Mouse (Mus musculus): ENCODE measurements around the gene Sppl2c.

Sppl2c gene

GRCm38 (mm10) chr11:104186135-104186836 is at the start of gene Sppl2c:
TSS of gene Sppl2c (plus strand) at chr11:104186327.
- no peak for DNase-seq (ENCODE audit: low read depth, low spot score)

GRCm38 (mm10) chr11:104138976-104139375 is 47.2 kb upstream of the Sppl2c start:
- DNase-seq (ENCODE audit: low read depth, low spot score), result no peak

- no peak for DNase-seq (ENCODE audit: low read depth, low spot score)
Measured at GRCm38 (mm10) chr11:104144930-104145329, 41.2 kb upstream of the Sppl2c start.

GRCm38 (mm10) chr11:104148787-104149186 is 37.3 kb upstream of the Sppl2c start:
- no peak for DNase-seq (ENCODE audit: low read depth, low spot score)

GRCm38 (mm10) chr11:104150911-104151310 is 35.2 kb upstream of the Sppl2c start:
- no peak for DNase-seq (ENCODE audit: low read depth, low spot score)

GRCm38 (mm10) chr11:104154332-104154731 is 31.8 kb upstream of the Sppl2c start:
- no peak for DNase-seq (ENCODE audit: low read depth, low spot score)

- DNase-seq (ENCODE audit: low read depth, low spot score), result peak; percentile 36
Measured at GRCm38 (mm10) chr11:104154820-104155635, 31.1 kb upstream of the Sppl2c start.

GRCm38 (mm10) chr11:104155899-104156298 is 30.2 kb upstream of the Sppl2c start:
- DNase-seq (ENCODE audit: low read depth, low spot score), result no peak

GRCm38 (mm10) chr11:104156391-104156790 is 29.7 kb upstream of the Sppl2c start:
- no peak for DNase-seq (ENCODE audit: low read depth, low spot score)

GRCm38 (mm10) chr11:104157603-104158259 is 28.4 kb upstream of the Sppl2c start:
- peak; percentile 89 for DNase-seq (ENCODE audit: low read depth, low spot score)

GRCm38 (mm10) chr11:104158260-104158907 is 27.7 kb upstream of the Sppl2c start:
- DNase-seq (ENCODE audit: low read depth, low spot score), result peak; percentile 21

- no peak for DNase-seq (ENCODE audit: low read depth, low spot score)
Measured at GRCm38 (mm10) chr11:104159769-104160272, 26.3 kb upstream of the Sppl2c start.

- DNase-seq (ENCODE audit: low read depth, low spot score), result no peak
Measured at GRCm38 (mm10) chr11:104161153-104161552, 25.0 kb upstream of the Sppl2c start.

GRCm38 (mm10) chr11:104164257-104164656 is 21.9 kb upstream of the Sppl2c start:
- DNase-seq (ENCODE audit: low read depth, low spot score), result no peak

GRCm38 (mm10) chr11:104171281-104171781 is 14.8 kb upstream of the Sppl2c start:
- DNase-seq (ENCODE audit: low read depth, low spot score), result peak; percentile 79

GRCm38 (mm10) chr11:104178893-104179292 is 7.2 kb upstream of the Sppl2c start:
- DNase-seq (ENCODE audit: low read depth, low spot score), result peak; percentile 31

- no peak for DNase-seq (ENCODE audit: low read depth, low spot score)
Measured at GRCm38 (mm10) chr11:104179804-104180203, 6.3 kb upstream of the Sppl2c start.

GRCm38 (mm10) chr11:104182141-104182540 is 4.0 kb upstream of the Sppl2c start:
- no peak for DNase-seq (ENCODE audit: low read depth, low spot score)

- DNase-seq (ENCODE audit: low read depth, low spot score), result no peak
Measured at GRCm38 (mm10) chr11:104186837-104187150, 667 bp downstream of the Sppl2c start.

GRCm38 (mm10) chr11:104187766-104188165 is 1.6 kb downstream of the Sppl2c start:
- no peak for DNase-seq (ENCODE audit: low read depth, low spot score)

- DNase-seq (ENCODE audit: low read depth, low spot score), result no peak
Measured at GRCm38 (mm10) chr11:104190008-104190407, 3.9 kb downstream of the Sppl2c start.

GRCm38 (mm10) chr11:104195382-104195781 is 9.3 kb downstream of the Sppl2c start:
- no peak for DNase-seq (ENCODE audit: low read depth, low spot score)
